Mouse (Mus musculus) neutrophil, adult 59 days (primary cell): ENCODE results near the gene Cdca5. TPM values are rescaled to one million over a fixed set of nuclear protein-coding genes. Genes with fewer than 3 reads are reported as not detected.

Experiments
- total RNA-seq, 2 experiments: library from RNA; stranded (reverse); gene quantifications; 1 replicate in 1 of 2; 2 replicates in 1 of 2; pipeline ENCODE4 v1.2.4; 2023

Gene Cdca5
- total RNA-seq, 2 experiments from 2014 or later: 26.1 to 30.9 TPM

Other genes with a start within 250 kb of the Cdca5 start
- gene Frmd8, start 209.7 kb upstream of the Cdca5 start, total RNA-seq: 10 to 100 TPM; 56.7 to 60.3 TPM
- 10 to 100 TPM; 54.1 to 58.0 TPM for gene Slc25a45, start 207.2 kb upstream of the Cdca5 start, total RNA-seq
- gene Tigd3, start 190.8 kb upstream of the Cdca5 start, total RNA-seq: 1 to 10 TPM; 1.6 to 2.0 TPM
- 100 to 1,000 TPM; 109 to 122 TPM for gene Dpf2, start 172.0 kb upstream of the Cdca5 start, total RNA-seq
- gene Cdc42ep2, start 160.2 kb upstream of the Cdca5 start, total RNA-seq: 1 to 10 TPM; 4.5 to 5.0 TPM
- gene Pola2, start 120.8 kb upstream of the Cdca5 start, total RNA-seq: 10 to 100 TPM; 30.9 to 35.0 TPM
- gene Slc22a20, start 98.8 kb upstream of the Cdca5 start, total RNA-seq: 1 to 10 TPM; 2.0 to 2.5 TPM
- 100 to 1,000 TPM; 247 to 265 TPM for gene Capn1, start 69.1 kb upstream of the Cdca5 start, total RNA-seq
- 10 to 100 TPM; 45.6 to 51.2 TPM for gene Syvn1, start 38.4 kb upstream of the Cdca5 start, total RNA-seq
- 10 to 100 TPM; 15.8 to 16.7 TPM for gene Mrpl49, start 27.2 kb upstream of the Cdca5 start, total RNA-seq
- gene Fau, start 27.1 kb upstream of the Cdca5 start, total RNA-seq: 1,000 to 10,000 TPM; 1,540 to 1,651 TPM
- gene Znhit2, start 23.8 kb upstream of the Cdca5 start, total RNA-seq: 10 to 100 TPM; 11.2 to 11.7 TPM
- gene Tm7sf2, start 16.6 kb upstream of the Cdca5 start, total RNA-seq: 1 to 10 TPM; 9.6 to 9.7 TPM
- gene Vps51, start 7.8 kb upstream of the Cdca5 start, total RNA-seq: 10 to 100 TPM; 70.3 to 87.1 TPM
- gene Tmem262, start 5.0 kb upstream of the Cdca5 start, total RNA-seq: not detected
- under 1 TPM in 1 of 2 experiments, not detected in 1; 0.71 TPM for gene Gm28374, start 2.7 kb upstream of the Cdca5 start, total RNA-seq
- gene Zfpl1, start within 50 bp of the Cdca5 start, total RNA-seq: 10 to 100 TPM; 38.5 to 39.7 TPM
- 1 to 10 TPM; 1.1 to 1.9 TPM for gene AC131692.1, start 9.4 kb downstream of the Cdca5 start, total RNA-seq
- under 1 TPM; 0.49 to 0.60 TPM for gene Naaladl1, start 20.8 kb downstream of the Cdca5 start, total RNA-seq
- gene Sac3d1, start 33.7 kb downstream of the Cdca5 start, total RNA-seq: 1 to 10 TPM; 5.2 to 6.0 TPM
- gene Snx15, start 43.3 kb downstream of the Cdca5 start, total RNA-seq: 10 to 100 TPM; 13.6 to 17.3 TPM
- gene Batf2, start 56.0 kb downstream of the Cdca5 start, total RNA-seq: under 1 TPM in 1 of 2 experiments, not detected in 1; 0.42 TPM
- 10 to 100 TPM; 11.0 to 12.8 TPM for gene Arl2, start 56.6 kb downstream of the Cdca5 start, total RNA-seq
- gene Majin, start 99.4 kb downstream of the Cdca5 start, total RNA-seq: not detected
- not detected for gene Gpha2, start 141.4 kb downstream of the Cdca5 start, total RNA-seq
- gene Ppp2r5b, start 150.9 kb downstream of the Cdca5 start, total RNA-seq: 10 to 100 TPM; 14.6 to 20.9 TPM
- gene Atg2a, start 156.7 kb downstream of the Cdca5 start, total RNA-seq: 100 to 1,000 TPM; 186 to 206 TPM
- gene Ehd1, start 191.7 kb downstream of the Cdca5 start, total RNA-seq: 100 to 1,000 TPM; 224 to 254 TPM
- 10 to 100 TPM; 10.1 to 13.7 TPM for gene Cdc42bpg, start 221.5 kb downstream of the Cdca5 start, total RNA-seq
- 10 to 100 TPM; 20.2 to 21.2 TPM for gene Men1, start 250.0 kb downstream of the Cdca5 start, total RNA-seq